Mouse (Mus musculus): ENCODE results near the gene Aipl1.

DNA sequence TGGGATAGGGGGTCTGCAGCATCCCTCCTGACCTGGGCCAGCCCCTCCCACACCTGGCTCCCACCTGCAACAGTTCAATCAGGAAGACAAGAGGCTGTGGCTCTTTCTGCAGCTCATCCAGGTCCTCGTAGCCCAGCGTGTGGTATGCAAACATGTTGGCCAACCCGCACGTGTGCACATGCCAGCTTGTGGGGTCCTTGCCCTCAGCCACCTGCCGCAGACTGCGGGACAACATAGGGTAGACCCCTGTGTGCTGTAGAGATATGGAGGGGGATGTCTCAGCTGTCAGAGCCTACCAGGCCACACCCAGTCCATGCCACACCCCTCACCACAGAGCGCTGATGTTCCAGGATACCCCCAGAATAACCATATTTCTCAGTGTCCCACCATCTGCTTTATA, 6.0 kb downstream of the Aipl1 start:
- TF ChIP-seq CTCF (IDR thresholded peaks at IDR 0.05; ENCODE audit: low read depth) (no peak), EP300 (IDR thresholded peaks at IDR 0.05; ENCODE audit: low read depth) (no peak)

Data from liver, postnatal 0 days (tissue).